Comparison of ENCODE assay signal across 23 mouse cellular contexts in genomic region chr13:112507691-112508090, GRCm38 (mm10). TPM values are rescaled to one million over a fixed set of nuclear protein-coding genes. Genes with fewer than 3 reads are reported as not detected.
DNase-seq lines count a peak whose midpoint lies in the region; TF ChIP-seq lines count a peak whose summit lies in the region.
"Had no signal": no experiment of that assay in that cellular context is flagged by ENCODE, and none has a peak within 500 bp of the region (broad histone marks: within the 10 kb centered on the region; RNA-seq: fewer than 3 reads in every experiment).

No protein-coding gene starts in this region.

- no peak overlapping the region for H3K4me3 ChIP-seq in gastrocnemius, adult 2 months
- H3K4me3 ChIP-seq: embryonic facial prominence, embryonic 12.5 days; erythroblast, embryonic 14.5 days; hindbrain, embryonic 10.5 days; limb, embryonic 12.5 days; liver, embryonic 13.5 days; lung, embryonic 15.5 days; midbrain, embryonic 10.5 days; neural tube, embryonic 12.5 days had no signal

- peak; percentile 75 for DNase-seq in heart, adult 11 months
- DNase-seq in heart, postnatal 14 days = no peak
- DNase-seq in CD8-positive naive resting alpha-beta T cell, adult 2 months (ENCODE audit: low read depth in 2 of 2, low spot score in 2 of 2) = peak; percentile 45 to 64
- peak; percentile 86 for DNase-seq in naive thymus-derived CD4-positive, alpha-beta T cell, adult 2 months (ENCODE audit: low read depth)
- DNase-seq in thymus, postnatal 36 days = peak; percentile 61 to 69
- DNase-seq in gastrocnemius, adult 2 months = no peak
- DNase-seq in B cell, adult 2 months = no peak
- DNase-seq: adrenal gland, postnatal 10 days; cerebellum, adult 11 months; cerebellum, postnatal 10 days; gastrocnemius, postnatal 25 days; kidney, postnatal 4 days; layer of hippocampus, adult 9-11 months; liver, embryonic 13.5 days; lung, postnatal 4 days; right cerebral cortex, adult 18-20 months had no signal

- no peak overlapping the region for H3K27ac ChIP-seq in gastrocnemius, adult 2 months
- H3K27ac ChIP-seq: embryonic facial prominence, embryonic 12.5 days; hindbrain, embryonic 10.5 days; limb, embryonic 12.5 days; liver, embryonic 13.5 days; lung, embryonic 15.5 days; midbrain, embryonic 10.5 days; neural tube, embryonic 12.5 days had no signal

- TF ChIP-seq CTCF in gastrocnemius, adult 2 months (IDR thresholded peaks at IDR 0.05) = no peak

- intact Hi-C loops in heart, postnatal 14 days (cut with DNase I) = loop anchor here (5.0 kb wide), 1 partner anchor 100 kb away; no protein-coding TSS in a partner anchor
- intact Hi-C loops in gastrocnemius, adult 2 months (cut with DNase I) = loop anchor here (5.0 to 10.0 kb wide), 2 partner anchors 35 to 723 kb away; no protein-coding TSS in a partner anchor

RNA-seq across cellular contexts. Expression of gene Il6st, which starts 43.8 kb away (rescaled TPM):
- 100 to 1,000 TPM; 184 to 192 TPM for total RNA-seq in heart, postnatal 14 days (2021)
- 100 to 1,000 TPM; 171 to 183 TPM for total RNA-seq in gastrocnemius, adult 2 months (2021)

Comparison
In these comparisons a context has a peak if more than half of its experiments do, and no peak if none do; other contexts are left out.
1. DNase-seq: peak in heart, adult 11 months (single experiment), CD8-positive naive resting alpha-beta T cell, adult 2 months (2 of 2), naive thymus-derived CD4-positive, alpha-beta T cell, adult 2 months (single experiment) and thymus, postnatal 36 days (2 of 2); none in heart, postnatal 14 days (0 of 2), gastrocnemius, adult 2 months (single experiment) and B cell, adult 2 months (0 of 2).